Mouse (Mus musculus): ENCODE results near the gene Ctsg.
"Not testable (repeated sequence)": the region's sequence is repeated elsewhere in the genome, so short reads cannot be mapped to it uniquely, and the experiment has no call there.

Gene Ctsg

DNA sequence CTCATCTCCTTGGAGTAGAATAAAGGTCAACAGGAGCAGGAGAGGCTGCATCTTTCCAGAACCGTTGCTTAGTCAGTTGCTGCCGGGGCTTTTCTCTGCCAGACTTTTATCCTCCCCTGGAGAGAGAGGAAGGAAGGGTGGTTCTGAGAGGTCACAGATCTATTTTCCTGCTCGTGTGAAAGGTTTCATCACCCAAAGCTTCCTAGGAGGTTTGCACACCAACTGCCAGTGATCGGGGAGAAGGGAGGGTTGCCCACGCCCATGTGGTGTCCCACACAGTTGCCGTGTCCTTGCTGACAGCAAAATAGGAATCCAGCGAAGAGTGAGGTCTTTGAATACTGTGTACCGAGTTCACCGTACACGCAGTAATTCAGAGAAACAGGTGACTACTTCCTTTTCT is at the start of gene Ctsg:
TSS of gene Ctsg (minus strand) at position 189 of the 400 bp plus-strand sequence.
- no peak for DNase-seq

DNA sequence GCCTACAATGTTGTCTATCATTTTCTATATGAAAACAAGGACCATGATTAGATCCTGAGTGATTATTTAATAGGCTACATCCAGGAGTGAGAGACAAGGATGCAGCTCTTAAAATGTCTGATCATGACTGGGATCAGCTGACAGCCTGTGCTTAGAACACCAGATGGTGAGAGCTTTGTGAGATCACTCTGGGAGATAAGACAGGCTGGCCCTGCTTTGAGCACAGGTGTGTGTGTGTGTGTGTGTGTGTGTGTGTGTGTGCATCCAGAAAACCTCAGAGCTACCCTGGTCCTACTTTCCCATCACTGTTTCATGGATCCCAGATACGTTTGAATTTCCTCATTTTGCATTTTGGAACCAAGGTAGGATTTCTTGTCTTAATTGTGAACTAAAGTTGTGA is 31.3 kb upstream of the Ctsg start:
- not testable (repeated sequence) for DNase-seq

DNA sequence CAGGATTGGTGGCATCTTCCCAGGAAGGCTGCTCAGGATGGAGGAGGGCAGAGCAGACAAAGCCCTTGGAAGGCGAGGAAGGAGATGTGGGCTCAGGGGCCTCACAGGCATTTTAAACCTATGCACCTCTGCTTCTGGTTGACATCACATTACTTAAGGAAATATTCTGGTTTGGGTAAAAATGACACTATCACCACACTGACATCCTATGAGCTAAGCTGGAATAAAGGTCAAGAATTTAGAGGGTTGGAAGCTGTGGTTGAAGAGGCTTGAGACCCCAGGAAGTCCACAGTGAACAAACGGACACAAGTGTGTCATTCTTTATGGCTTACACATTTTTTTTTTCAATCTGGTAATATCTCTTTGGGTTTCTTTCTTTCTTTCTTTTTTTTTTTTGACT is 30.1 kb upstream of the Ctsg start, which contains the start of gene Gzmd:
TSS of gene Gzmd (minus strand) at position 101 of the 400 bp plus-strand sequence.
- not testable (repeated sequence) for DNase-seq

DNA sequence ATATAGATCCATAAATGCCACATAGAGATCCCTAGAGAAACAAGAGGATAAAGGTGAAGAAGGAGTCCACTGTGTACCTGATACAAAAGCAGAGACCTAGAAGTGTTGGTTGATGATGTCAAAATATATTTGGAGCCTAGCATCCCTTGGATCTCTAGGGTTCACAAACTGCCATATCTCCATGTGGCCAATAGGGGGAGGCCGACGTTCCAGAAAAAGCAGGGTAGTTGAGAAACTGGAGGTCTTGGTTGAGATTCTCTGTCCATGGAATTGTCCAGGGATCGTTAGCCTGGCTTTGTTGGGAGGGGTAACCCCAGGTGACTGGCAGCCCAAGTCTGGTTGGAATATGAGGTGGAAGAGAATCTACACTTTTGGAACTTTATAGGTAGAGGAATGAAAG is 26.0 kb upstream of the Ctsg start:
- no peak for DNase-seq

DNA sequence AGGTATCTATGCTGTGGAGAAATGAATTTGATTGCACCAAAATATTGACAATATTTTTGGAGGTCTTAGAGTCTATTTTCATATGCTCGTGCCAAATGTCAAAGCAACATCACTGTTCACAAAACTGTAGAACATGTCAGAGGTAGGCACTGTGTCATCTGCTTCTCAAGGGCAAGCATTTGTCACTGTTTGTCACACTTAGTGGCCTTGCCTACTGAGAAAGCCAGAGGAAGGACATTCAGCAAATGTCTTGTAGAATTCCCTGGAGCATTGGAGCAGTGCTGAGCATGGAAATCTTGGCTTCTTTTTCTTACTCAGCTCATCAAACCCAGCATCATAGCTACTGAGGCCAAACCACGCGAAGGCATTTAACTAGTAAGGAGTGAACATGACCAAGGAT is 21.1 kb upstream of the Ctsg start:
- DNase-seq, result no peak

DNA sequence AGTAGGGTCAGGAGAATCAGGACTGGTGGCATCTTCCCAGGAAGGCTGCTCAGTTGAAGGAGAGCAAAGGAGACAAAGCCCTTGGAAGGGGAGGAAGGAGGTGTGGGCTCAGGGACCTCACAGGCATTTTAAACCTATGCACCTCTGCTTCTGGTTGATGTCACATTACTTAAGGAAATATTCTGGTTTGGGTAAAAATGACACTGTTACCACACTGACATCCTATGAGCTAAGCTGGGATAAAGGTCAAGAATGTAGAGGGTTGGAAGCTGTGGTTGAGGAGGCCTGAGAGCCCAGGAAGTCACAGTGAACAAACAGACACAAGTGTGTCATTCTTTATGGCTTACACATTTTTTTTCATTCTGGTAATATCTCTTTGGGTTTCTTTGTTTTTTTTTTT is 18.2 kb upstream of the Ctsg start, which contains the start of gene Gzme:
TSS of gene Gzme (minus strand) at position 101 of the 400 bp plus-strand sequence.
- DNase-seq, result no peak

DNA sequence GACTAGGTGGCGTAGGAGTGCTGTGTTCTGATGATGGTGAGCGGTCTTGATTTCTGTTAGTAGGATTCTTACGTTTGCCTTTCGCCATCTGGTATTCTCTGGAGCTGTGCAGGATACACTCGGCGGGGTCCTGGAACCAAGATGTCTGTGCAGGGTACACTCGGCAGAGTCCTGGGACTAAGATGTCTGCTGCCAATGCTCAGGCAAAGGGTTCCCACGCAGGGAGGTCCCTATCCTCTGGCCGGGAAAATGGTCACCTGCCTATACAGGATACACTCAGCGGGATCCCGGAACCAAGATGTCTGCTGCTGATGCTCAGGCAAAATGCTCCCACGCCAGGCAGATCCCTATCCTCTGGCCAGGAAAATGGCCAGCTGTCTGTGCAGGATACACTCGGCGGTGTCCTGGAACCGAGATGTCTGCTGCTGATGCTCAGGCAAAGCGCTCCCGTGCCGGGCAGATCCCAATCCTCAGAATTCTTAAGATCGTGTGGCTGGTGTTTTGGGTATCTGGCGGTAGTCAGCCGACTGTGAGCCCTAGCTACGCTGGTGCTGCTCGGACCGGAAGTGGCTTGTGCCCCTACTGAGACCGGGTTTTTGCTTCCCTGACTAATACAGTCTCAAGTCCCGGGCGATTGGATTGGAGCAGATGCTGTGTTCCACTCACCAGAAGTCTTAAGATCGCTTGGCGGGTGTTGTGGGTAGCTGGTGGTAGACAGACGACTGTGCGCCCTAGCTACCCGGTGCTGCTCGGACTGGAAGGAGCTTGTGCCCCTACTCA is 13.3 kb upstream of the Ctsg start:
- not testable (repeated sequence) for DNase-seq

DNA sequence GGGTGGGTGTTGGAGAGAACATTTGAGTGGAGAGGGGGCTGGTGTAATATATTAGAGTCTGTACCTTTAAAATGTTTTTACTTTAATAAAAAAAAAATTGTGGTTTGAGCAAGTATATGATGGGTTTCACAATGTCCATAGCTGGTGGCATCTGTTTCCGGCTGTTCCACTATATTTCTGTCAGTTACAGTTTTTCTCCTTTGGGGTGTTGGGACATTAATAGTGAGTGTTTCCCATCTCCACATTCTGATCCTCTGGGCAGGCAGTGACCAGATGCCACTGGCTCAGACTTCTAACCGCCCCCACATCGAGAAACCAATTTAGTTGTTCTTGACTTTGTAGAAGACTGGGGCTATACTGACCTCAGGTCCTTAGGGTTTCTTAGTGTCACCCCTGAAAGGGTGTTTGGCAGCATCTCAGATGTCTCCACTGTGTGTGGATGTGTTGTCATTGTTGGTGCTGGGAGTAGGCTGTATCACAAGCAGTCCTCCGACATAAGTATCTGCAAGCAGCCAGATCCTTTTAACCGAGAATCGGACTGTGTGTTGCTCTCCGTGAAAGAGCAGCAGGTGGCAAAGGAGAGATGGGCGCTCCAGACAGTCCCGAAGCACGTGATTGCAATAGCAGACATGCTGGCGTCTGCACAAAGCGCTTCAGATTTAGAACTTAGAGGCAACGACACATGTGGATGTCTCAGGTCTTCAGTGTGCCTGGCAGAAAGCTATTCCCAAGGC is 3.2 kb upstream of the Ctsg start:
- no peak for DNase-seq

DNA sequence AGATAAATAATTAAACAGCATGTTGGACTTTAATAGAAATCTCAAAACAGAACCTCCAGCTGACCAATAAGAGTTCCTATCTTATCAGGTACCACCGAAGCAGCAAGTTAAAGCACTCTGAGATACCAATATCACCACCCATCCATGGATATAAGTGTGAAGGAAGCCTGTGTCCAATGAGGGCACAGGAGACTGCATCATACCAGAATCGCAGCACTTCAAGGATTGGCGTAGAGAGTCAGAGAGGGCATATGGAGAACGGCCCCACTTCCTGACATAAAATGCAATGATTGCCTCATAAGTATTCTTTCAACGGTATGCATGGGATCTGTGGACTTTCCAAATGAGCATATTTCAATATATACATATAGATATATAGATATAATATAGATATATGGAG is 2.6 kb upstream of the Ctsg start:
- no peak for DNase-seq

DNA sequence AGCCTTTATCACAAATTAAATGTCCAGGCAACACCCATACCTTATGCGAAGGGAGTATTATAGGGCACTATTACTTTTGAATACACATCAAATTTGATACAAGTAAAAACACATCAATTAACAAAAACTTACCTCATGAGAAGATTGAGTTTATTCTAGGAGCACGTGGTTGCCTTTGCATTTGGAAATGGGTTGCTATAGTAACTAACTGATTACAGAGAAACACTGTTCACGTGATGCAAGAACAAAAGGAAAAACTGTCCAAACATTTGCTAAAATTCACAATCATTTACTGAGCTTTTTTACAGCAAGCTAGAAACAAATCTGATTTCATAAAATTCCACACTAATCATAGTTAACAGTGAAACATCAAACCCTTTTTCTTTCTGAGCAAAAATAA is 1.1 kb upstream of the Ctsg start:
- DNase-seq, result no peak

DNA sequence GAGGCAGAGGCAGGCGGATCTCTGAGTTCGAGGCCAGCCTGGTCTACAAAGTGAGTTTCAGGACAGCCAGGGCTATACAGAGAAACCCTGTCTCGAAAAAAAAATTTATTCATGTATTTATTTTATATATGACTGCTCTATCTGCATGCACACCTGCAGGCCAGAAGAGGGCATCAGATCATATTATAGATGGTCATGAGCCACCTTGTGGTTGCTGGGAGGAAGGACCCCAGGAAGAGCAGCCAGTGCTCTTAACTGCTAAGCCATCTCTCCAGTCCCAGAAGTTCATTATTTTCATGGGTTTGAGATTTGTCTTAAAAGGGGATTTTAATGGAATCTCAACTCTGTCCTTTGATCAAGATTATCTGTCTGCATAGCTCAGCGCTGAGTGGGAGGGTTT is 3.4 kb downstream of the Ctsg start:
- no peak for DNase-seq

DNA sequence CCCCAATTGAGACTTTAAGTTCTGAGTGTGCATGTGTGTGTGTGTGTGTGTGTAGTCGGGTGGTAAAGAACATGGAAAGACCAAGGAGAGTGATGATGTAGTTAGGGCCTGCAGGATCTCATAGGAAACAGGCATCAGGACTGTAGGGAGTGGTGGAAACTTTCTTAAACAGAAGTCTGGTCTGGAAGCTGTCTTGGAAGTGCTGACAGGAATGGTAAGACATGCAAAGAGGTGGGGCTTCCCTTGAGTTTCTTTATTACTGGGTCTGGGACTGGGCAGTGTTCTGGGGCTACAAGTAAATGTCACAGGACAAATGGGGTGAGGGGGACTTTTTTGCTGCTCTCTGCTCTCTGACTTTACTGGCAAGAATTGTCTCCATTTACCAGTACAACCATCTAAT is 4.8 kb downstream of the Ctsg start:
- DNase-seq, result no peak

DNA sequence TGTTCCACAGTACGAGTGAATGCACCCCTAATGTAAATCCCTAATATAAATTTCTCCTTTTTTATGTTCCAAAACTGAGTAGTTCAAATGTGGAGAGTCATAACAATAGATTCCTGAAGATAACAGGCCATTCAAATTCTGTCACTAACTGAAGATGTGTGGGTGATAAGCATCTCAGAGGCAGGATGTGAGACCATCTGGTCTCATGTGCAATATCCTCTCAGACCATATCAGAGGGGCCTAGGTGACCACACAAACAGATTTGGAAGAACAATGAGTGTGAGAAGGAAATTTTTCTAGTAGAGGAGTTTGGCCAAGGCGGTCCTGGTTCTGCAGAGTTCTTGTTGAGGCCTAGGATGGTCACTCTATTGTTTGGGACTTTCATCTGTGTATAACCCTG is 9.0 kb downstream of the Ctsg start:
- DNase-seq, result no peak

DNA sequence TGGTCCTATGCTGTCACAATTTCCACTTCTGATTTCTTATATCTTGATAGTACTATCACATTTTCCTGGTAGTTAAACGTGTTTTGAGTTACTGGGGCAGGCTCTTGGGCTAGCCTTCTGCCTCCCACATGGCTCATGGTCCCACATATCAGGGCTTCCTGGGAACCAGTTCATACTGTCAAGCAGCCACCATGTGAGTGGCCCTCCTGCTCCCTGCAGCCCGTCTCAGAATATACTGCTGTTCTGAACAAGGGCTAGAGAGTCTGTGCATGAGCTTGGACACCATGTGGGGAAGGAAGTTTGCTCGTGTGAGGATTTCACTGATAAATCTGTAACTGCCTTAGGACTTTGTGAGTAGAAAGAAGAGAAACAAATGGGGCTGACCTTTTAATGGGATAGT is 15.7 kb downstream of the Ctsg start:
- no peak for DNase-seq

DNA sequence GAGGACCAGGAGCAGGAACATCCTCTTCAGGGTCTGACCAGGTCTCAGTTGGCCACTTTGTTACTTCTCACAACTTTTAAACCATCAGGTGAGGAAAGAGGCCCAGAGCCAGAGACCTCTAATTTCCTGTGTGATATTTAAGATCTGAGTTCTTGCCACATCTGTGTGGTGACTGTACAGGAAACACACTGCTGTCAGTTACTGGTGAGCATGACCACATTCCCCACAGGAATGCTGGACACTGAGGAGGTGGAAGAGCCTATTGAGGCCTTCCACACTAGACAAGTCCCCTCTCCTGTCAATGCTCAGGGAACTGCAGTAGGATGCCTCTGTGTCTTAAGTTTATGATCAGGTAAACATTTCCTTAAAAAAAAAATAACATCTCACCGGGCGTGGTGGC is 17.2 kb downstream of the Ctsg start, which contains the start of gene Mcpt8:
TSS of gene Mcpt8 (minus strand) at position 107 of the 400 bp plus-strand sequence.
- no peak for DNase-seq

DNA sequence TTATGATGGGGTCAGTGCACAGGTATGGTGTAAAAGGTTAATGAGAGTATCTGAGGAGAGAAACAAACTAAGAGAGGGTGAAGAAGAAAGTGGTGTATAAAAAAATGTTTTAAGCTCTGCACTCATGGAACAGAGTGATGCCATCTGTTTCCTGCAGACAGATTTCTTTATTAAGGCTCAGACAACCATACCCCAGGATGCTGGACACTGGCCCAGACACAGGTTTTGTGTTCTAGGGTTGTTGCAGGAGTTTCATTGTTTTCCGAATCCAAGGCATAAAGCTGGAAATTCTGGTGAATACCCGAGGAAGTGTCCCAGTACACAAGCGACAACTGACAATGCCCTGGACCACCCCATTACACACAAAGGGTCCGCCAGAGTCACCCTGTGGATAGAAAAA is 20.4 kb downstream of the Ctsg start:
- DNase-seq, result no peak

DNA sequence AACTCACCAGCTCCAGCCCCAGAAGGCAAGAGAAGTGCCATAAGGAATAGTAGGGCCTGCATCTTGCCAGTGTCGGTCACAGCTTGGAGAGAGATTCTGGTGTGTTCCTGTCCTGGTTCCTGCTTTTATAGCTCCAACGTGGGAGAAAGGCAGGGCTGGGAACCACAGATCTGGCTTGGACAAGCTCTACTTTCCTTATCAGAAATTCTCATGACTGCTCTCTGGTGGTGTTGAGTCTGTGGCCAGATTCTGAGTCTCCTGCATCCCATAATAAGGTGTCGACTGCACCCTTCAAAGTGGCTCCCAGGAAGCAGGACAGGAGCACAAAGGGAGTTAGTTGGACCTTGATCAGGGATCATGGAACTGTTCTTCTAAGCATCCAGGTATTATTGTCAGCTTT is 40.2 kb downstream of the Ctsg start, which contains the start of gene Mcpt4:
TSS of gene Mcpt4 (minus strand) at position 101 of the 400 bp plus-strand sequence.
- not testable (repeated sequence) for DNase-seq

DNA sequence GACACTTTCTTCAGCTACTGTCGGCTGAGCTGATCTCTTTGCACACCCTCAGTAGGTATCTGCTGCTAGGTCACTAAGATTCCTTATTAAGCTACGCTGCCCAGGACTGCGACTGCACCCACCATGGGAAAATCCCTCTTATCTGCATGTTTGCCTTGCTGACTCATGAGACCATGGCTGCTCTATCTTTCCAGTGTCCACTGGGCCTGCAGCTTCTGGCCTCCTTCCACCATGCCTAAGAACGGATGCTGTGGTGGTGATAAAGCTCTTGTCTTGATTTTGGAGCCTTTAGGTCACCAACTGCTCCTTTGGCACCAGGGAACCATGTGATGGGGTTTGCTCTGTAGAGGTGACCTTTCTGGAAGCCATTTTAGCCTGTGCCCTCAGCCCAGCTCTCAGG is 44.7 kb downstream of the Ctsg start:
- DNase-seq, result no peak

DNA sequence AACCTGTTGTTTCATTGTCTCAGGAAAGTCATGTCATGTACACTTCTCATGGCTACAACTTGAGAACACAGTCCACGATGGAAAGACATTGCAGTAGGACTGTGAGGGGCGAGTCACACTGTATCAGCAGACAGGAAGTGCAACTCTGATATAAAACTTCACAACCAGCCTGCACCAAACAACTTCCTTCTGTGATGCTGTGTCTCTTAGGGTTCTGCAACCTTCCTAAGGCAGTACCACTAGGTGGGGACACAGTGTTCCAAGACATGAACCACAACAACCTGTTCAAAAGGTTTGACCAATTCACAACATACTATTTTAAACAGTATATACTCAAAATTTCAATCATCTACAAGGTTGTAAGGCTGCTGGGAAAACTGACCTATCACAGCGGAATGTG is 47.0 kb downstream of the Ctsg start:
- no peak for DNase-seq
